Mouse (Mus musculus) frontal cortex, postnatal 25 days (tissue): ENCODE results near the gene Rpusd3.
A peak's percentile ranks its signal among the peaks of the same experiment; 100 is the strongest.

Experiments used
- DNase-seq, 2 experiments: peaks; one replicate each; pipeline ENCODE4 v3.0.0; 2022; ENCODE audit warnings: low spot score in 2 of 2

Gene Rpusd3

GRCm38 (mm10) chr6:113419199-113419587 is at the start of gene Rpusd3:
Gene Rpusd3 (minus strand): TSS chr6:113419340.
- peak; percentile 91 to 96 for DNase-seq

- no peak for DNase-seq
Observed at GRCm38 (mm10) chr6:113468512-113468911, 49.4 kb upstream of the Rpusd3 start.

- DNase-seq, result no peak
Observed at GRCm38 (mm10) chr6:113465602-113466001, 46.5 kb upstream of the Rpusd3 start.

- DNase-seq, result no peak
Observed at GRCm38 (mm10) chr6:113464040-113464439, 44.9 kb upstream of the Rpusd3 start.

GRCm38 (mm10) chr6:113458635-113459034 is 39.5 kb upstream of the Rpusd3 start:
- no peak for DNase-seq

GRCm38 (mm10) chr6:113457952-113458534 is 38.9 kb upstream of the Rpusd3 start, which contains the start of gene Il17re:
Gene Il17re (plus strand): TSS chr6:113458484.
- DNase-seq, result no peak

GRCm38 (mm10) chr6:113455007-113455406 is 35.9 kb upstream of the Rpusd3 start:
- no peak for DNase-seq

- no peak for DNase-seq
Observed at GRCm38 (mm10) chr6:113451839-113452238, 32.7 kb upstream of the Rpusd3 start.

- DNase-seq, result no peak
Observed at GRCm38 (mm10) chr6:113447639-113448038, 28.5 kb upstream of the Rpusd3 start.

- DNase-seq, result no peak
Observed at GRCm38 (mm10) chr6:113444207-113444965, 25.2 kb upstream of the Rpusd3 start.

- no peak for DNase-seq
Observed at GRCm38 (mm10) chr6:113443091-113443490, 24.0 kb upstream of the Rpusd3 start.

- DNase-seq, result peak; percentile 77 to 83
Observed at GRCm38 (mm10) chr6:113442442-113443090, 23.4 kb upstream of the Rpusd3 start, which contains the start of gene Jagn1. Gene Jagn1 (plus strand): TSS chr6:113442569.

GRCm38 (mm10) chr6:113442087-113442441 is 22.9 kb upstream of the Rpusd3 start:
- no peak for DNase-seq

- DNase-seq, result peak; percentile 49 to 73
Observed at GRCm38 (mm10) chr6:113441147-113441680, 22.1 kb upstream of the Rpusd3 start.

- no peak for DNase-seq
Observed at GRCm38 (mm10) chr6:113440686-113441085, 21.5 kb upstream of the Rpusd3 start.

GRCm38 (mm10) chr6:113438721-113439430 is 19.7 kb upstream of the Rpusd3 start:
- no peak for DNase-seq

GRCm38 (mm10) chr6:113437135-113437534 is 18.0 kb upstream of the Rpusd3 start:
- no peak for DNase-seq

GRCm38 (mm10) chr6:113435664-113436205 is 16.6 kb upstream of the Rpusd3 start, which contains the start of gene Cidec:
Gene Cidec (minus strand): TSS chr6:113435760.
- DNase-seq, result no peak

- DNase-seq, result no peak
Observed at GRCm38 (mm10) chr6:113434691-113435090, 15.6 kb upstream of the Rpusd3 start.

- DNase-seq, result no peak
Observed at GRCm38 (mm10) chr6:113433661-113434060, 14.5 kb upstream of the Rpusd3 start.

- no peak for DNase-seq
Observed at GRCm38 (mm10) chr6:113431801-113432200, 12.7 kb upstream of the Rpusd3 start.
